Mouse (Mus musculus): ENCODE data around the gene Zfp609.

Gene Zfp609

DNA sequence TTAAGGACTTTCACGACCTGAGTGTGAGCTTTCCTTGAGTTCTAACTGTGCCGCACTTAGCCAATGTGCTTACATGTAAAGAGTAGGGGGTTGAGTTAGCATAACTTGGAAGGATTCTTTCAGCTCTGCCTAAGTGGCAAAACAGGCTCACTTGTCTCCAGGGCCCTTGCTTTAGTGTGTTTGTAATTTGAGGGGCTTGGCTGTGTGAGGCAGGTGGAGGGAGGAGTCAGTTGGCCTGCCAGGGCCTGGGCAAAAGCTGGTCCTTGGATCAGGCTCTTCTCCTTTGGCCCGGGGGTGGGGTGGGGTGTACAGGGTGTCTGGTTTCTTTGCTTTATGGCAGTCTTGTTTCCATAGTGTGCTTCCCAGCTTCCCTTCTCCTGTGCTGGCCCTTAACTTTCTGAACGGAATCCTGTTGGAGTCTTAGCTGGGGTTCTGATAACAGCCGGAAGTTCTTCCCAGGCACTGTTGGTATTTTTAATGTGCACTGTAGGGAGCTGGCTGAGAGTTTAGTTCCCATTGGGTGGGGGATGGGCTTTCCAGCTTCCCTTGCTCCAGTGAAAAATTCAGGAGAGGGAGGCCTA lies 148.1 kb downstream of the Zfp609 start:
- Histone ChIP-seq H3K9me3 (ENCODE audit: low read length) (no peaks in the 10 kb centered on the region), H3K4me3 (replicated peaks; ENCODE audit: low read length) (peak overlapping the region; percentile 62), H3K4me1 (replicated peaks; ENCODE audit: low read depth, low read length) (peaks cover 82% of the 10 kb centered on the region), H3K36me3 (ENCODE audit: insufficient read depth, low read length) (peaks cover 31% of the 10 kb centered on the region), H3K27me3 (ENCODE audit: insufficient read depth, low read length) (no peaks in the 10 kb centered on the region)
- TF ChIP-seq CTCF (conservative IDR thresholded peaks at IDR 0.05; ENCODE audit: low read length) (no peak), POU5F1 (IDR thresholded peaks at IDR 0.05; ENCODE audit: borderline replicate concordance, low read length) (no peak)

DNA sequence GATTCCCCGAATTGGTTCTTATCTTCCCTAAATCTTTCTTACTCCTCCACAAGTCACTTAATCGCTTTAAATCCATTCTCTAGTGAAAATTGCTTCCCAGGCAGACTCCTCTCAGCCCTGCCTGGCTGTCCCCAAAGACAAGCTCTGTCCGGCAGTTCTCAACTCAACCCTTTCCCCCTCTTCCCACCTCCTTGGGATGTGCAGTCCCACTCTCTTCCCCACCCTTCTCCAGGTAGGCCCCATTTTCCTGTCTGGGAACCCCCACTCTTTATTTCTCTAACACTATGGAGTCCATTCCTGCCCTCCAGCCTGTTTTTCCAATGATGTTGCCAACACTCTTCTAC lies 150.3 kb downstream of the Zfp609 start:
- no peaks in the 10 kb centered on the region for H3K9me3 ChIP-seq (ENCODE audit: low read length)
- H3K4me1 ChIP-seq (replicated peaks; ENCODE audit: low read depth, low read length) = peaks cover 79% of the 10 kb centered on the region
- TF ChIP-seq NANOG (IDR thresholded peaks at IDR 0.05; ENCODE audit: borderline replicate concordance, low read length) = no peak
- TF ChIP-seq POU5F1 (IDR thresholded peaks at IDR 0.05; ENCODE audit: borderline replicate concordance, low read length) = no peak
- TF ChIP-seq CTCF (conservative IDR thresholded peaks at IDR 0.05; ENCODE audit: low read length) = no peak
- peak overlapping the region; percentile 80 for H3K4me3 ChIP-seq (replicated peaks; ENCODE audit: low read length)
- no peaks in the 10 kb centered on the region for H3K27me3 ChIP-seq (ENCODE audit: insufficient read depth, low read length)
- peaks cover 22% of the 10 kb centered on the region for H3K36me3 ChIP-seq (ENCODE audit: insufficient read depth, low read length)

DNA sequence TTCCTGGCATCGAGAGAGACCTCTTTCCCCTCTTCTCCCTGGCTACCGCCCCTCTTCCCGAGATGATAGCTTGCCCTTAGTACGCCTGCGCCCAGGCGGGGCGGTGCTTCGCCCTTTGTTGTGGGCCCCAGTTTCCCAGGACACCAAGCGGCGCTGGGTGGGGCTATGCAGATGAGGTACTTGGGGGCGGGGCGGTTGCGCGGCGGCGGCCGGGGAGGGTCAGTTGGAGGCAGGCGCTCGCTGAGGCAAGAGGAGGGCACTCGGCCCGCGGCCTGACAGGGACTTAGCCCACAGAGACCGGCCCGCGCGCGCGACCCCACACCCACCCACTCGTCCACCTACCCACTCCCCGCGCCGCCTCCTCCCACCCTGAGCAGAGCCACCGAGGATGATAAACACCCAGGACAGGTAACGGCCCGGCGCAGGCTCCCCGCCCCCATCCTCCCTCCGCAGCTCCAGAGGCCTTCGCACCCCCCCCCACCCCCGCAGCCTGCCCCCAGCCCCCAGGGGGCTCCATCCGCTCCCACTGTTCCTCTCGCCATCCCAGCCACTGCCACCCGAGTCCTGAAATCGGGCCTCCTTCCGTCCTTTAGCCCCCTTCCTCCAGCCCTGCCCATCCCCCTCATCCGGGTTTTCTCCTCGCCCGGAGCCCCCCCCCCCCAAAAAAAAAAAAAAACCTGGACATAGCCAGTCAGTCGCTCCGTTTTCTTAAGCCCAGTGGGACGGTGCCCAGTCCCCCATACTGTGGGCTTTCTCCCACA lies 150.8 kb downstream of the Zfp609 start:
- TF ChIP-seq NANOG (IDR thresholded peaks at IDR 0.05; ENCODE audit: borderline replicate concordance, low read length) (no peak), CTCF (conservative IDR thresholded peaks at IDR 0.05; ENCODE audit: low read length) (no peak), POU5F1 (IDR thresholded peaks at IDR 0.05; ENCODE audit: borderline replicate concordance, low read length) (no peak)
- Histone ChIP-seq H3K4me1 (replicated peaks; ENCODE audit: low read depth, low read length) (peaks cover 79% of the 10 kb centered on the region), H3K36me3 (ENCODE audit: insufficient read depth, low read length) (peaks cover 20% of the 10 kb centered on the region), H3K4me3 (replicated peaks; ENCODE audit: low read length) (peak overlapping the region; percentile 80), H3K27me3 (ENCODE audit: insufficient read depth, low read length) (no peaks in the 10 kb centered on the region), H3K9me3 (ENCODE audit: low read length) (no peaks in the 10 kb centered on the region)

DNA sequence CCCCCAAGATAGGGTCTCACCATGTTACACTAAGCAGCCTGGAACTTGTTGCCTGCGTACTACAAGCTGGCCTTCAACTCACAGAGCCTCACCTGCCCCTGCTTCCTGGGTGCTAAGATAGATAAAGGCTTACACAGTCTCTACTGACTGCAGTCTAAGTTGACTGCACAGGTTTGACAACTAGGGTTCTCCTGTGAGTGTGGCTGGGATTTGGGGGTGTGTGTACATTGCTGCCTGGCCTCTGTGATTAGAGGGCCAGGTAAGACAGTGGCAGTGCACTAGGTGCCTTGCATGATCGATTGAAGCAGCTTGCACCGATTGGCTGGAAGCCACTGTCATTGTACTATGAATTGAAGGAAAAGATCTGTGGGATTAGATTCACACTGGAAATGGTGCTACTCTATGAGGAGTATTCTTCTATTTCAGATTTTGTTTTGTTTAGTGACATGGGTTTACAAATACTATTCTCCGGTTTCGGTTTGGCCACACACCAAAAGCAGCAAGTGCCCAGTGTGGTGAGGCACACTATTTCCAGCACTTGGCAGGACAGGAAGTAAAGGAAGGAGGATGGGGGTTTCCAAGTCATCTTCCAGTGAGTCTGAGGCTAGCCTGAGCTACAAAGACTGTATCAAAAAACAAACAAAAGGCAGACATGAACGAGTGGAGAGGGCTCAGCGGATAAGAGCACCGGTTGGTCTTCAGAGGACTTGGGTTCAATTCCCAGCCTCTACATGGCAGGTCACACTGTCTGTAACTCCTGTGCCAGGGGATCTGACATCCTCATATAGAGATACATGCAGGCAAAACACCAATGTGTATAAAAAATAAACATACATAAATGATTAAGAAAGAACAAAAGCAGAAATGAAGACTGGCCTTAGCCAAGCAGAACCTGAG lies 151.7 kb downstream of the Zfp609 start:
- Histone ChIP-seq H3K4me1 (replicated peaks; ENCODE audit: low read depth, low read length) (peaks cover 78% of the 10 kb centered on the region), H3K4me3 (replicated peaks; ENCODE audit: low read length) (peak overlapping the region; percentile 80), H3K9me3 (ENCODE audit: low read length) (no peaks in the 10 kb centered on the region), H3K36me3 (ENCODE audit: insufficient read depth, low read length) (peaks cover 12% of the 10 kb centered on the region), H3K27me3 (ENCODE audit: insufficient read depth, low read length) (no peaks in the 10 kb centered on the region)
- TF ChIP-seq POU5F1 (IDR thresholded peaks at IDR 0.05; ENCODE audit: borderline replicate concordance, low read length) (no peak), CTCF (conservative IDR thresholded peaks at IDR 0.05; ENCODE audit: low read length) (no peak), NANOG (IDR thresholded peaks at IDR 0.05; ENCODE audit: borderline replicate concordance, low read length) (no peak)

DNA sequence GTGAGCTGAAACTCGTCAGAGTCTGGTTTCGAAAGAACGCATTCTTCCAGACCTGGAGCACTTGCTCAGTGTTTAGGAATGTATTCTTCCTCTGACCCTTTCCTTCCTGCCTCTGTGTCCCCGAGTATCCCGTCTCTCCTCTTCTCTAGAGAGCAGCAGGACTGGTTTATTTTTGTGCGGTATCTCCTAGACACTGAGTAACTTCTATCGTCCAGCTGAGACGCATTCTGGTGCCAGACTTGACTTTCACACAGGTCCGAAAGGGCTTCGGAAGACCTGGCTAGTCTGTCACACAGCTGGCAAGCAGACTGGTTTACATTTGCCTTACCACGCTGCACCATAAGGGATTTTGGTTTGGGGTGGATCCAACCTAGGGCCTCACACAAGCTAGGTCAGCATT lies 154.4 kb downstream of the Zfp609 start:
- TF ChIP-seq NANOG (IDR thresholded peaks at IDR 0.05; ENCODE audit: borderline replicate concordance, low read length) = no peak
- TF ChIP-seq CTCF (conservative IDR thresholded peaks at IDR 0.05; ENCODE audit: low read length) = no peak
- TF ChIP-seq POU5F1 (IDR thresholded peaks at IDR 0.05; ENCODE audit: borderline replicate concordance, low read length) = no peak

DNA sequence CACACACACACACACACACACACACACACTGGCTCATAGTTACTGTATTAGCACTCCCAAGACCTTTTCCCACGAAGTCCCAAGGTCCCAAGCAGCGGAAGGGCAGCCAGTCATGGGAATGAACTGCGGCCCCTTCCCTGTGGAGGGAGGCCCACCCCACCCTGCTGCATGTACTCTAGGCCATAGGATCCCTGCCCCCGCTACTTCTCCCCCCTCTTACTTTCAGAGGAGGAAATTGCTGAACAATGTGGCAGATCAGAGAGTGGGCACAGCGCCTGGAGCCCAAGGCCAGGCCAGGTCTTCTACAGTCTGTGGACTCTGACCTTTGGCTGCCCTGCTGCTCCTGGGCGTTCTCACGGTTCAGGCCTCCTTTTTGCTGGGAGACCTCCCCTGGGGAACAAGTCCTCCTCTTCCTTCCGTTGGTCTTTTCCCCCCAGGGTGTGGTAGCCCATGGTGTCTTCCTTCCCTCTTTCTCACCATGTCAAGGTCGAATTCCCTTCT lies 155.9 kb downstream of the Zfp609 start:
- Histone ChIP-seq H3K27me3 (ENCODE audit: insufficient read depth, low read length) (no peaks in the 10 kb centered on the region), H3K9me3 (ENCODE audit: low read length) (no peaks in the 10 kb centered on the region), H3K4me3 (replicated peaks; ENCODE audit: low read length) (peak overlapping the region; percentile 58), H3K36me3 (ENCODE audit: insufficient read depth, low read length) (no peaks in the 10 kb centered on the region), H3K4me1 (replicated peaks; ENCODE audit: low read depth, low read length) (peaks cover 55% of the 10 kb centered on the region)
- TF ChIP-seq NANOG (IDR thresholded peaks at IDR 0.05; ENCODE audit: borderline replicate concordance, low read length) (peak; percentile 26; the same call in 1 of the 2 replicates), POU5F1 (IDR thresholded peaks at IDR 0.05; ENCODE audit: borderline replicate concordance, low read length) (no peak)

More for the DNA sequence above, 154.4 kb downstream of the Zfp609 start:
- Histone ChIP-seq H3K4me3 (replicated peaks; ENCODE audit: low read length) (no peak overlapping the region), H3K36me3 (ENCODE audit: insufficient read depth, low read length) (peaks cover under 1% of the 10 kb centered on the region; the same call in 1 of the 2 replicates), H3K27me3 (ENCODE audit: insufficient read depth, low read length) (no peaks in the 10 kb centered on the region), H3K9me3 (ENCODE audit: low read length) (no peaks in the 10 kb centered on the region), H3K4me1 (replicated peaks; ENCODE audit: low read depth, low read length) (peaks cover 62% of the 10 kb centered on the region)

DNA sequence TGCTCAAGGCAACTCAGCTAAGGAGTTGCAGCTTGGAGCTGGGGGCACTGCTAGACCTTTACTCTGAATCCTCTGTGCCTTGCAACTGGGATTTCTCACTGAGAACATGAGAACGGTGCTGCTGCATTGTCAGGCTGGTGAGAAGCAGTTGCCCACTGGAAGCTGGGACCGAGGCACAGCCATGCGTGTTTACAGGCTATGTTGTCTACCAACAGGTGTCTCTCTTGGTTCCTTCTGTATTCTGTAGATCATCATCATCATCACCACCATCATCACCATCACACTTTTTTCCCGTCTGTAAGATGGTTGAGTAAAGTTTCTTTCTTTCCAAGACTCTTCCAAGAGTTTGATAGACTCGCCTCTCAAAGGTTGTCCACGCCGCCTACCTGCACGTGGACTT lies 159.7 kb downstream of the Zfp609 start, which contains the start of gene Oaz2:
Gene Oaz2 (plus strand): TSS at position 301 of the 400 bp plus-strand sequence.
- peaks cover 68% of the 10 kb centered on the region for H3K4me1 ChIP-seq (replicated peaks; ENCODE audit: low read depth, low read length)
- H3K9me3 ChIP-seq (ENCODE audit: low read length) = no peaks in the 10 kb centered on the region
- no peak within 1 kb of the TSS for H3K4me3 ChIP-seq (replicated peaks; ENCODE audit: low read length)
- TF ChIP-seq NANOG (IDR thresholded peaks at IDR 0.05; ENCODE audit: borderline replicate concordance, low read length) (no peak), POU5F1 (IDR thresholded peaks at IDR 0.05; ENCODE audit: borderline replicate concordance, low read length) (no peak), CTCF (conservative IDR thresholded peaks at IDR 0.05; ENCODE audit: low read length) (no peak)
- peaks cover 4% of the 10 kb centered on the region for H3K36me3 ChIP-seq (ENCODE audit: insufficient read depth, low read length)
- H3K27me3 ChIP-seq (ENCODE audit: insufficient read depth, low read length) = no peaks in the 10 kb centered on the region

DNA sequence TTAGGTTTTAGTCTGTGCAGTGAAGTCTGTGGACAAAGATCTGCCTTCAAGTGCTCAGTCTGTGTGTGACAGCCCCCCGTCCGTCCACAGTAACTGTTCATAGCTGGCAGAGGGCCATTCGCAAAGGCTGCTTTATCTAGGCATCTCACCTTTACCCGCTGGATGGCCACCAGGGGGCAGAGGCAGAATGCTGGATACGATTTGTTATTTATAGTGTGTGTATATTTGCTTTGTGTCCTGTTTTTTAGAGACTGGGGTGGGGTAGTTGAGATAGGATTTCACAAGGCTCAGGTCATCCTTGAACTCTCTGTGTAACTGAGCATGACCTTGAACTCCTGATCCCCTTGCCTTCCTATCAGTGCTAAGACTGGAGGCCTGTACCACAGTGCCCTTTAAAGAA lies 161.3 kb downstream of the Zfp609 start:
- Histone ChIP-seq H3K27me3 (ENCODE audit: insufficient read depth, low read length) (no peaks in the 10 kb centered on the region), H3K36me3 (ENCODE audit: insufficient read depth, low read length) (peaks cover 21% of the 10 kb centered on the region), H3K4me3 (replicated peaks; ENCODE audit: low read length) (no peak overlapping the region), H3K9me3 (ENCODE audit: low read length) (no peaks in the 10 kb centered on the region), H3K4me1 (replicated peaks; ENCODE audit: low read depth, low read length) (peaks cover 68% of the 10 kb centered on the region)
- TF ChIP-seq CTCF (conservative IDR thresholded peaks at IDR 0.05; ENCODE audit: low read length) (peak; percentile 84), POU5F1 (IDR thresholded peaks at IDR 0.05; ENCODE audit: borderline replicate concordance, low read length) (no peak)
